Mouse (Mus musculus) limb, embryonic 15.5 days (tissue): ENCODE data around the gene Tinagl1. TPM values are rescaled to one million over a fixed set of nuclear protein-coding genes. Genes with fewer than 3 reads are reported as not detected.

Experiments used
- ATAC-seq: fragments of 200-750 bp; cut with Nextera tagmentation; 2 replicates; pipeline ENCODE4 v1.8.0; 2017; ENCODE audit warnings: low read depth, moderate TSS enrichment; ENCODE audit not compliant: insufficient number of reproducible peaks, low FRiP score, low TSS enrichment
- H3K27ac ChIP-seq: fragments of 300-500 bp; sonication (generic); 2 replicates; pipeline ENCODE4 v1.5.1; 2015; ENCODE audit warnings: moderate library complexity, mild to moderate bottlenecking, inconsistent platforms
- H3K27me3 ChIP-seq: fragments of 300-500 bp; sonication (generic); 2 replicates; pipeline ENCODE4 v1.6.1; 2015; ENCODE audit warnings: inconsistent platforms
- H3K36me3 ChIP-seq: fragments of 300-500 bp; sonication (generic); 2 replicates; pipeline ENCODE4 v1.6.1; 2015; ENCODE audit warnings: inconsistent platforms
- H3K4me1 ChIP-seq: fragments of 300-500 bp; sonication (generic); 2 replicates; pipeline ENCODE4 v1.6.1; 2015; ENCODE audit warnings: inconsistent platforms
- H3K4me2 ChIP-seq: fragments of 300-500 bp; sonication (generic); 2 replicates; pipeline ENCODE4 v1.6.1; 2015; ENCODE audit warnings: mild to moderate bottlenecking, inconsistent platforms
- H3K4me3 ChIP-seq: fragments of 300-500 bp; sonication (generic); 2 replicates; pipeline ENCODE4 v1.5.1; 2015; ENCODE audit warnings: mild to moderate bottlenecking, inconsistent platforms
- H3K9ac ChIP-seq: fragments of 300-500 bp; sonication (generic); 2 replicates; pipeline ENCODE4 v1.6.1; 2015; ENCODE audit warnings: inconsistent platforms
- H3K9me3 ChIP-seq: fragments of 300-500 bp; sonication (generic); 2 replicates; pipeline ENCODE4 v1.6.1; 2016; ENCODE audit warnings: inconsistent platforms
- WGBS: fragments of 180-500 bp; shearing (Covaris S2); methylation state at CpG from one replicate; pipeline ENCODE4 v1.1.7; 2015; 5-methylcytosine and 5-hydroxymethylcytosine counted together
- polyA plus RNA-seq: library from polyadenylated mRNA; unstranded; fragments of >200 nt; fragmentation: Nextera tagmentation; extraction: Ambion mirVana; gene quantifications from 2 replicates; pipeline ENCODE4 v1.2.1, GENCODE M21; 2015

Gene Tinagl1
- polyA plus RNA-seq, 1 experiment from 2014 or later = 31.0 TPM

DNA sequence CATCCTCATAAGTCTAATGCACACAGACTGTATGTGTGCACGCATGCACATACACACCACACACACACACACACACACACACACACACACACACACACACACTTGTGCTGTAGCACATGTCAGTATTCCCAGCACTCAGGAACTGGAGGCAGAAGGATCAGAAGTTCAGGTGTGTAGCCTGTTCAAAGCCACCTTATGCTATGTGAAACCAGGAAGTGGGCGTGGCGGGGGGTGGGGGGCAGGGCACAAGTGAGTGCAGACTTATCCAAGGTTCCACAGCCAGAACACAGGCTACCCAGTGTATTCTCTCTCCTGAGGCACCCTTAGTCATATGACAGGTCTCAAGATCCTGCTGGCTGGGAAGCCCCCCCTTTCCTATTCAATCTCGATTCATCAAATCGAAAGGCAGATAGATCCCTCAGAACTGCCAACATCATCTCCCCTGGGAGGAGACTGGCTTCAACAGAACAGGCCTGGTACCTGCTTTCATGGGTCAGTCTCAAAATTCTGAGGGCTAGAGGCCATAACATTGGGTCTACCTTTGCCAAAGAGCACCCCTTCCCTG, 1.3 kb upstream of the Tinagl1 start:
- H3K4me3 ChIP-seq = no peak overlapping the region
- H3K27ac ChIP-seq = no peak overlapping the region
- no peaks in the 10 kb centered on the region for H3K9me3 ChIP-seq
- H3K36me3 ChIP-seq = no peaks in the 10 kb centered on the region
- H3K9ac ChIP-seq = no peak overlapping the region
- H3K4me1 ChIP-seq = peaks cover 63% of the 10 kb centered on the region
- H3K27me3 ChIP-seq = peaks cover 24% of the 10 kb centered on the region
- ATAC-seq = no peak
- 72% methylated on average over 5 of the region's 5 CpGs for whole genome bisulfite sequencing
- H3K4me2 ChIP-seq = no peak overlapping the region

DNA sequence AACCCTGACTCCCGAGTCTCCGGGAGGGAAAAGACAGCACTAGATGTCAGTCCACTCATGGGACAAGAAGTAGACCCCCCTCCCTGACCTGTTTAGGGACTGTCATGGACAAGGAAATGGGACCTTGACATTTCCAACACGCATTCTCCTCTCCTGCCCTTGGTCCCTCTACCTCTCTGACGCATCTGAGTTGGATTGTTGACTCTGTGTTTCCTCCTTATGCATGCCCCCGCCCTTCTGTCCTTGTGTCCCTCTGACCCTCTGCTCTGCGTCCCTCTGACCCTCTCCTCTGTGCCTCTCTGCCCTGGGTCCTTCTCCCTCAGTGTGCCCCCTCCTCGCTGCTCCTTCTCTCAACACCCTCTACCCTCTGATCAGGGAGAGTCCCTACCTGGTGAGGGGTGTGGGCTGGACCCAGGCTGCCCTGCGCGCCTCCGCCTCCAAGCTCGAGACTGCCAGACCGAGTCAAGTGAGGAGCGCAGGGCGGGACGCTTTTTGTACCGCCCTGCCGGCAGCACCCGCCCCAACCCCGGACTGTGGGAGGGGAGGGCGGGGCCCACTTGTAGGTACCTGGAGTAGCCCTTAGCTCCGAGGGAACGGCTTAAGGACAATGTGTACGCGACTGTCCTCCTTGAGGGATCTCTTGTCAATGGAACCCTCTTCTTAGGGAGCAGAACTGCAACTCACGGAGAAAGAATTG, 439 bp downstream of the Tinagl1 start:
- no peak overlapping the region for H3K9ac ChIP-seq
- H3K4me2 ChIP-seq = peak overlapping the region; percentile 51
- H3K4me1 ChIP-seq = peaks cover 61% of the 10 kb centered on the region
- peak overlapping the region; percentile 22 for H3K4me3 ChIP-seq
- no peak overlapping the region for H3K27ac ChIP-seq
- no peak for ATAC-seq
- no peaks in the 10 kb centered on the region for H3K36me3 ChIP-seq
- 2% methylated on average over 25 of the region's 25 CpGs for WGBS
- no peaks in the 10 kb centered on the region for H3K9me3 ChIP-seq
- H3K27me3 ChIP-seq = peaks cover 24% of the 10 kb centered on the region

DNA sequence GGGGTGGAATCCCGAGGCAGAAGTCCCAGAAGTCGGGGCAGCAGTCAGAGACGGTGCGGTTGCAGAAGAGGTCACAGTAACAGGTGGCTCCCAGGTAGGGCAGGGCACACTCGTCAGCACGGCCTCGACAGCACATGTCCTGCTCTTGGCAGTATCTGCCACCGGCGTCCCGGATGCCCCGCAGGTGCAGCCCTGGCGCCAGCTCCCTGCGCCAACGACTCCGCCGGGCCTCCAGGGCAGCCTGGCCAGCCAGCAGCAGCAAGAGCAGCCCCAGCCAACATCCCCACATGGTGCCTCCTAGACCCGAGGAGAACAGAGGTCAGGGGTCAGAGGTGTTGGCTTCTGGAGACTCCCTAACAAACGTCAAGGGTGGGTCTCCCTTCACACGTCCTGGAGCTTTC, 1.0 kb downstream of the Tinagl1 start:
- H3K27me3 ChIP-seq = peaks cover 24% of the 10 kb centered on the region
- H3K27ac ChIP-seq = no peak overlapping the region
- H3K36me3 ChIP-seq = no peaks in the 10 kb centered on the region
- no peak overlapping the region for H3K9ac ChIP-seq
- 36% methylated on average over 19 of the region's 19 CpGs for WGBS
- ATAC-seq = no peak
- peak overlapping the region; percentile 51 for H3K4me2 ChIP-seq
- H3K9me3 ChIP-seq = no peaks in the 10 kb centered on the region
- peaks cover 65% of the 10 kb centered on the region for H3K4me1 ChIP-seq
- peak overlapping the region; percentile 22 for H3K4me3 ChIP-seq

DNA sequence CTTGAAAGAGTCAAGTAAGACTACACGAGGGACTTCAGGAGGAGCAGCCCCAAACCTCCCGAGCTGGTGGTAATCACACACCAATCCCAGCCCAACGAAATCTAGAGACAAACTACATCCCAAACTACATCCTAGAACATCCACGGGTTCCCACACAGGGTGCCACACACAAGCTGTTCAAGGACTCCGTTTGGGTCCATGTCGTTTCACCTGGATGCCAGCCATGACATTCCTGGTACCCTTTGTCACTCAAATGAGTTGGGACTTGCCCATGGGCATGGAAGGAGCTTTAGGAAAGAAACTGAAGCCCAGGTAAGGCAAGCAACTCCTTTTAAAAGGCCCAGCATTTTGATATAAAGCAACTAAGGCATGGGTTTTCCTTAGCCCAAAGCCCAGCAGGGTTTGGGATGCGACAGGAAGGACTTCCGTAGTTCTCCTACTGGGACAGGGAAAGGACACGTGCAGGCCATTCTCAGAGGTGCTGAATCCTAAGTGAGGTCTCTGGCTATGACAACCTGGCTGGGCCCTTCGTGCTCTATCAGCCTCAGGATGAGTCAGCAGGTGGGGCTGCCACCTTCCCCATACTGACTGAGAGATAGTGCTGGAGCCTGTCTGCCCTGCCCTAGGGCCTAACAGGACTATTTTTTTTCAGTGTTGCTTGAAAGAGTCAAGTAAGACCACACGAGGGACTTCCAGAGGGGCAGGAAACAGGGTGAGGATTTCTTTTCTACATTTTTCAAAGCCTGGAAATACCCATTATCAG, 1.7 kb downstream of the Tinagl1 start:
- Histone ChIP-seq H3K36me3 (no peaks in the 10 kb centered on the region), H3K27ac (no peak overlapping the region), H3K9ac (no peak overlapping the region), H3K4me1 (peaks cover 72% of the 10 kb centered on the region), H3K4me2 (0 out of 2 replicates have a peak overlapping the region, but pooled peaks have one; percentile 51), H3K9me3 (no peaks in the 10 kb centered on the region), H3K27me3 (peaks cover 24% of the 10 kb centered on the region), H3K4me3 (peak overlapping the region; percentile 22; the same call in 1 of the 2 replicates)
- no peak for ATAC-seq
- 56% methylated on average over 11 of the region's 11 CpGs for WGBS

DNA sequence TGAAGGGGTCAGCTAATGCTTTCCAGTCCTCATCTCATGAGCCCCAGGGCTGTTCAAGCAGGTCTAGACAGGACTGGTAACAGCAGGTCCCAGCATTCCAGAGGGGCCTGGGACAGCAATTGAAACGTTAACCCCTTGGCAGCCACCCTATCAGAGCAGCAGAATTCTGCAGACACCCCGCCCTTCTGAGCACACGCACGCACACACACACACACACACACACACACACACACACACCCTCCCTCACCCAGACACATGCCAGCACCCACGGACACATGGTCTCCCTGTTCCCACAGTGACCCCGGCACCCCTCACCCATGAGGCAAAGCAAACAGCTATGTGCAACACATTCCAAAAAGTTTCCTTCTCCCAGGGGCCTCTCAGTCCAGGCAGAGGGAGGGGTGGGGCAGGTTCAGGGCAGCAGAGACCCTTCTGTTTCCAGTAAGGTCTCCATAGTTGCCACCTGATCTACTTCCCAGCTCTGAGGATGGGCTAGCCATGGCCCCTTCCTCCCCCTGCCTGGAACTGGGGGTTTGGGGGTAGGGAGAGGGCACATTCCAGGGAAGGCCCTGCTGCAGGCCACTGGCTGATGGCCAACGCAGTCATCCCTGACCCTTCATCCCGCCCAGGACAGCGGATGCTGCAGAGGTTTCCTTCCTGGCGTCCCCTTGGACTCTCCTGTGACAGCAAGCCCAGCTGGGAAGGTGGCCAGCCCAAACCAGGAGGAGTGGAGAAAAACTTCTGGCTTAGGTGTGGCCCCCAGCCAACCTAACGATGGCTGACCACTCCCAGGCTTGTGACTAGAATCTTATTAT, 2.8 kb downstream of the Tinagl1 start:
- no peak overlapping the region for H3K27ac ChIP-seq
- peaks cover 75% of the 10 kb centered on the region for H3K4me1 ChIP-seq
- H3K27me3 ChIP-seq = peaks cover 24% of the 10 kb centered on the region
- no peaks in the 10 kb centered on the region for H3K36me3 ChIP-seq
- H3K9ac ChIP-seq = no peak overlapping the region
- no peak overlapping the region for H3K4me3 ChIP-seq
- 0 out of 2 replicates have a peak overlapping the region, but pooled peaks have one; percentile 0 for H3K4me2 ChIP-seq
- H3K9me3 ChIP-seq = no peaks in the 10 kb centered on the region
- WGBS = 28% methylated on average over 11 of the region's 11 CpGs
- ATAC-seq = no peak

DNA sequence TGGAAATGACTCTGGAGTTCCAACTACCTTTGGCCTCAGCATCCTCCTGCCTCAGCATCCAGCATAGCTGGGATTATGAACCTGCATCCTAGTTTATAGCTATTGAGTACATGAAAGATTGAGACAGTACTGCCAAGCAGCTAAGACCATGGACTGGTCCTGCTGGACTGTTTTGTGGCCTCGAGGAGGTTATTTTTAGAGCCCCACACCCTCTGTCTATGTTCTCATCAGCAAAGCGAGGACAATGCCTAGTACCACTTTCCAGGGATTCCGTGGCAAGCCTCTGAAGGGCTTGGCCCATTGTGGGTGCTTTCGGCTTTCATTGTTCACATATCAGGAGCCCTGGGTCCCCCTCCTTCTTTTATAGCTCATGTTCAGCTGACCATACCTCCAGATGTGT, 4.6 kb downstream of the Tinagl1 start:
- H3K9me3 ChIP-seq = no peaks in the 10 kb centered on the region
- 83% methylated on average over 4 of the region's 4 CpGs for WGBS
- H3K4me2 ChIP-seq = no peak overlapping the region
- no peak overlapping the region for H3K4me3 ChIP-seq
- peaks cover 19% of the 10 kb centered on the region for H3K27me3 ChIP-seq
- ATAC-seq = no peak
- H3K36me3 ChIP-seq = no peaks in the 10 kb centered on the region
- no peak overlapping the region for H3K9ac ChIP-seq
- no peak overlapping the region for H3K27ac ChIP-seq
- H3K4me1 ChIP-seq = peaks cover 74% of the 10 kb centered on the region

DNA sequence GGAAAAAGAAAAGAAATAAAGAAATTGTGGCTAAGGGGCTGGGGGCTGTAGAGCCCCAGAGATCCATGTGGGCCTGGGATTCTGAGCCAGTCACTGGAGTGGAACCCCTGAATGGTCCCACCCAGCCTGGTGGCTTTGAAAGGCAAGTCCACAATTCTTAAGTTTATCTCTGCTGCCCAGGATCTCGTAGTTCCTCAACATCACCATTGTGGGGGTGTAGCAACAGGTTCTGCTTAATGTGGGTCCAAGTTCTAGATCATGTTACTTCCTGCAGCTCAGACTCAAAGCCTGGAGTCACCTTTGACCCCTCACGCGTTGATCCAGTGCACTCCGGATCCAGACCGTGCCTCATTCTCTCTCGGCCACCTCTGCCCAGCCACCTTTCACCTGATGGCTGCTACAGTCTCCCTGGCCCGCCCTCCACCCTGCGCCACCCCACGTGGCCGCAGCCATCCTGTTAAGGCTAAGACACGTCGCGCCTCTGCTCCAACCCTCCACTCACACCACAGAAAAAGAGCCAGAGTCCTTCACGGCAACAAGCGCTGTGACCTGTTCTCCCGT, 5.4 kb downstream of the Tinagl1 start:
- WGBS = 77% methylated on average over 16 of the region's 16 CpGs

DNA sequence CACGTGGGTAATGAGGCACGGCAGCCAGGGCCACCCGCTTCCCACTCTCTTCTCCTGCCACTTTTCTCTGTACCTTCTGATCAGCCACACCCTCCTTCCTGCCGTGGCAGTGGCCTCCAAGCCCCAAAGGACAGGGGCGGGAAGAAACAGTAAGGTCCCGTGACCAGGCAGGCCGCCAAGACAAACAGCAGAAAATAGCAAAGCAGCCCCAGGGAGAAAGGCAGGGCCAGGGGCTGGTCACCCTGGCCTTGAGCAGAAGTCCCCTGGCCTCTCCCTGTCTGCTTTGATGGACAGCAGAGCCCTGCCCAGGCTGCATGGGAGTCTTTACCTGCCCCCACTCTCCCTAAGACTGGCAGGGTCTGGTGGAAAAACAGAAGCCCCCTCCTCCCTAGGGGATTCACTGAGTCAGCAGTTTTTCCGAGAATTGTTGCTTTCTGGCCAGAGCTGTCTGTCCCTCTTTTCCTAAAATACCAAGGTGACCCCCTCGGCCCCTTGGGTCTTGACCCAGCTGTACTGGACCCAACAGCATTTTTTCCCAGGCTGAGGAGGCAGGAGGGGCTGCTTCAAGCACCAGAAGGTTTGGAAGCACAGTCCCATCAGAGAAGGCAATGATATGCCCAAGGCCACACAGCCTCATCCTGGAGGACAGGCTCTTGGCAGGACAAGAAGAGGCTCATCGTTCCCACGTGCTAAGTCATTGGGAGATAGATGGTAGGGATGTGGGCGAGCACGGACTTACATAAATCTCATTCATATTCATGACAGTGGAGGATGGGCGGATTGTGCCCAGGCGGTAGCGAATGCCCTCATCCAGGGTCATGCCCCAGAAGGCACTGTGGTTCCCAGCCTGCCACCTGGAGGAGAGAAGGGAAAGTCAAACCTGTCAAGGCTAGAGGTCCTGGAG, 6.4 kb downstream of the Tinagl1 start:
- peak overlapping the region; percentile 18 for H3K27ac ChIP-seq
- no peaks in the 10 kb centered on the region for H3K36me3 ChIP-seq
- H3K4me1 ChIP-seq = peaks cover 61% of the 10 kb centered on the region
- H3K4me2 ChIP-seq = peak overlapping the region; percentile 31; the same call in 1 of the 2 replicates
- no peak overlapping the region for H3K9ac ChIP-seq
- peaks cover 4% of the 10 kb centered on the region for H3K27me3 ChIP-seq
- H3K9me3 ChIP-seq = no peaks in the 10 kb centered on the region
- WGBS = 43% methylated on average over 16 of the region's 16 CpGs
- ATAC-seq = no peak
- no peak overlapping the region for H3K4me3 ChIP-seq

More for the DNA sequence above, 5.4 kb downstream of the Tinagl1 start:
- H3K9me3 ChIP-seq = no peaks in the 10 kb centered on the region
- peaks cover 65% of the 10 kb centered on the region for H3K4me1 ChIP-seq
- H3K36me3 ChIP-seq = no peaks in the 10 kb centered on the region
- H3K27ac ChIP-seq = no peak overlapping the region
- peaks cover 13% of the 10 kb centered on the region for H3K27me3 ChIP-seq
- no peak for ATAC-seq
- no peak overlapping the region for H3K9ac ChIP-seq
- no peak overlapping the region for H3K4me2 ChIP-seq
- H3K4me3 ChIP-seq = no peak overlapping the region

DNA sequence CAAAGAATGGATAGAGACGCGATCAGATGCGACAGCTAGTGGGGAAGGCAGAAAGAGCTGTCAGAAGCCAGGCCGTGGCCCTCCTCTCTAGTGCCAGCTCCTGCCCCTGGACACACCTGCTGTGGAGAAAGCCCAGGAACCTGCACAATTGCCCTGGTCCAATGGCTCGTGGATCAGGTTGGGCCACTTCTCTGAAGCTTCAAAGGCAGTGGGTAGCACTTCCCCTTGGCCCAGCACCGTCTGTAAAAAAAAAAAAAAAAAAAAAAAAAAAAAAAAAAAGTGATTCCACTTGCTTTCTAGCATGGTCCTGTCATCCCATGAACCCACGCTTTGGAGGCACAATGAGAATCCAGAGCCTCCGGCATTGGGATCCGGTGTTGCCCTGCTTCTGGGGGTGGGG, 7.1 kb downstream of the Tinagl1 start:
- no peak overlapping the region for H3K4me3 ChIP-seq
- H3K9ac ChIP-seq = no peak overlapping the region
- no peaks in the 10 kb centered on the region for H3K27me3 ChIP-seq
- WGBS = 45% methylated on average over 9 of the region's 9 CpGs
- H3K4me1 ChIP-seq = peaks cover 63% of the 10 kb centered on the region
- ATAC-seq = no peak
- no peaks in the 10 kb centered on the region for H3K36me3 ChIP-seq
- H3K27ac ChIP-seq = peak overlapping the region; percentile 18; the same call in 1 of the 2 replicates
- H3K4me2 ChIP-seq = peak overlapping the region; percentile 31; the same call in 1 of the 2 replicates
- no peaks in the 10 kb centered on the region for H3K9me3 ChIP-seq

DNA sequence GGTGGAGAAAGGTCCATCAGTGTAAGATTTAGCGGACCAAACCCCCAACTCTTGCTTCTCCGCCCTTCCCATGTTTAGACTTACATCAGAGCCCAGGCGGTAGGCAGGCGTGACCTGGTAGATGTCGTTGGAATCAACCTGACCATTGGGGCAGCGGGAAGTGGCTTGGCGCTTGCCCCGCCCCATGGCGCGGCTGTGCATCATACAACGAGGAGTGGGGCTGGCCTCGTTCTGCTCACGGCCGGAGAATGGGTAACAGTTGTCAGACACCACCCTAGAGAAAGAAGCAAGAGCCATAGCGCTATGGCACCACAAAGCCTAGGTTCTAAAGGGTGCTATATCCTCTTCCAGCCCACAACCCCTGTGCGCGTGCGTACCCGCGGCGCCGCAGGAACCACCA, 7.6 kb downstream of the Tinagl1 start:
- H3K27ac ChIP-seq = no peak overlapping the region
- no peaks in the 10 kb centered on the region for H3K9me3 ChIP-seq
- 55% methylated on average over 22 of the region's 22 CpGs for WGBS
- peak overlapping the region; percentile 20; the same call in 1 of the 2 replicates for H3K4me2 ChIP-seq
- no peak for ATAC-seq
- no peaks in the 10 kb centered on the region for H3K36me3 ChIP-seq
- peaks cover 62% of the 10 kb centered on the region for H3K4me1 ChIP-seq
- H3K27me3 ChIP-seq = no peaks in the 10 kb centered on the region
- no peak overlapping the region for H3K4me3 ChIP-seq
- no peak overlapping the region for H3K9ac ChIP-seq
